Mouse (Mus musculus) thymus, adult 2 months (tissue): Measurements from ENCODE around the gene Mboat1. TPM values are rescaled to one million over a fixed set of nuclear protein-coding genes. Genes with fewer than 3 reads are reported as not detected.

Experiments
- DNase-seq: peaks from one replicate; pipeline ENCODE4 v3.0.0; 2021
- H3K27ac ChIP-seq: fragments of 200-500 bp; 2 replicates; pipeline ENCODE4 v1.5.1; 2012; ENCODE audit warnings: low read length, control low read depth; ENCODE audit not compliant: control insufficient read depth, insufficient read depth
- H3K27me3 ChIP-seq: fragments of 200-500 bp; 2 replicates; pipeline ENCODE4 v1.6.1; 2012; ENCODE audit warnings: mild to moderate bottlenecking, low read length, moderate library complexity, mixed read lengths; ENCODE audit not compliant: control insufficient read depth, insufficient read depth
- H3K36me3 ChIP-seq: fragments of 200-500 bp; 2 replicates; pipeline ENCODE4 v1.6.1; 2012; ENCODE audit warnings: mild to moderate bottlenecking, low read length, moderate library complexity; ENCODE audit not compliant: control insufficient read depth, insufficient read depth
- H3K4me1 ChIP-seq: fragments of 200-500 bp; replicated peaks from 2 replicates; pipeline ENCODE4 v1.6.1; 2012; ENCODE audit warnings: low read length; ENCODE audit not compliant: control insufficient read depth, insufficient read depth
- H3K4me3 ChIP-seq: fragments of 200-500 bp; 2 replicates; pipeline ENCODE4 v1.5.1; 2012; ENCODE audit warnings: mild to moderate bottlenecking, low read length, control low read depth, moderate library complexity; ENCODE audit not compliant: control insufficient read depth, insufficient read depth
- CTCF ChIP-seq: fragments of 200-500 bp; IDR thresholded peaks from 2 replicates; pipeline ENCODE4 v1.5.1; 2012; ENCODE audit warnings: mild to moderate bottlenecking, control low read depth, low read length, moderate library complexity, borderline replicate concordance; ENCODE audit not compliant: control insufficient read depth, poor library complexity, insufficient read depth; ENCODE audit errors: extremely low read depth
- POLR2A ChIP-seq: fragments of 200-500 bp; IDR thresholded peaks from 2 replicates; pipeline ENCODE4 v1.6.1; 2012; ENCODE audit warnings: mild to moderate bottlenecking, low read length, control low read depth, moderate library complexity; ENCODE audit not compliant: control insufficient read depth, poor library complexity, insufficient read depth; ENCODE audit errors: extremely low read depth
- WGBS: fragments of 180-500 bp; shearing (Covaris S2); methylation state at CpG from one replicate; pipeline ENCODE4 v1.1.7; 2018; 5-methylcytosine and 5-hydroxymethylcytosine counted together
- polyA plus RNA-seq: library from polyadenylated mRNA; depleted of rRNA; stranded (reverse); fragments of >200 nt; gene quantifications from 2 replicates; pipeline ENCODE4 v1.2.3, GENCODE M21; 2012

The Mboat1 gene
- polyA plus RNA-seq, 1 experiment = 7.2 TPM

DNA sequence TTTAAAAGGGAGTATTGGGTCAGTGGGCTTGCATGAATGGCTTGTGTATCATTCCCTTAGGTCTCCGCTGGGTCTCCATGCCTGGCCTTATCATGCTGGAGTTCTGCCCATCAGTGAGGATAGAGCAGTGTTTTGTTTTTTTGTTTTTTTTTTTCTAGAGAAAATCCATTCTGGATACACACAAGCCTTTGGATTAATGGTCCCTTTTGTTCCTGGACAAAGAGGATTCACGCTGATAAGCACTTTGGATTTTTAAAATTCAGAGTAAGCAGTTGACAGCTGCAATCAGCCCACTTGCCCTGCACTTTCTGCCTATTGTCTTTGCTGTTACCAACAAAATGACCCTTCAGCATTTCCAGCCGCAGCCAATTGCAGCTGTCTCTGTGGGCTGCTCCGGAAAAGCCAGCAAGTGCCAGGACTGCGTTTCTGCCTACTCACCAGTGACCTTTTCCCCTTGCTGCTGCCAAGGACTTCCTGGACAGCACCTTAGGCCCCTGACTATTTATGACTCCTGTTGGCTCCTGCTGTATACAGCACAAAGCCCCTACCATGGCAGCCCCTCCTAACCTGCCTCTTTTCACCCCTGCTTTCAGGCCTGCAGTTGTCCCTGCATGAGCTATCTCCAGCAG is 117.5 kb downstream of the Mboat1 start:
- Histone ChIP-seq H3K4me1 (peaks cover 3% of the 10 kb centered on the region), H3K27me3 (no peaks in the 10 kb centered on the region), H3K36me3 (no peaks in the 10 kb centered on the region), H3K4me3 (no peak overlapping the region), H3K27ac (no peak overlapping the region)
- TF ChIP-seq CTCF = no peak
- 58% methylated on average over 5 of the region's 5 CpGs for WGBS
- no peak for DNase-seq

DNA sequence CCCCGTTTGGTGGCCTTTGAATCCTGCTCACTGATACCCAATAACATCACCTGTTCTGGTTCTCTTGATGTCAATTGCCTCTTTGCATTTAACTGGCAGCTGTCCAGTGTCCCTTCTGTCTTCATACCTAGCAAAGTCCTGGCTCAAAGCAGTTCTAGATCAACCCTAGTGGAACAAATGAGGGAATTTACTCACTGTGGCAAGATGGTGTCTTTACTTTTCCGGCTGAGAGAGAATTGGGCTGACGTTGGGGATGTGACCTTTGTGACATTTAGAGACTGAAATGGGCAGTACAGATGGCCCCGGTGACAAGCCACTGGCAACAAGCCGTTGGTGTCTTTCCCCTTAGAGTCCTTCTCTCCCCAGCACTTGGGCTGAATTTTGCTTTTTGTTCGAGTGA is 118.1 kb downstream of the Mboat1 start:
- 93% methylated on average over 6 of the region's 6 CpGs for WGBS
- Histone ChIP-seq H3K36me3 (no peaks in the 10 kb centered on the region), H3K4me3 (no peak overlapping the region), H3K4me1 (peaks cover 7% of the 10 kb centered on the region), H3K27ac (no peak overlapping the region), H3K27me3 (no peaks in the 10 kb centered on the region)
- TF ChIP-seq POLR2A (no peak), CTCF (no peak)
- no peak for DNase-seq

DNA sequence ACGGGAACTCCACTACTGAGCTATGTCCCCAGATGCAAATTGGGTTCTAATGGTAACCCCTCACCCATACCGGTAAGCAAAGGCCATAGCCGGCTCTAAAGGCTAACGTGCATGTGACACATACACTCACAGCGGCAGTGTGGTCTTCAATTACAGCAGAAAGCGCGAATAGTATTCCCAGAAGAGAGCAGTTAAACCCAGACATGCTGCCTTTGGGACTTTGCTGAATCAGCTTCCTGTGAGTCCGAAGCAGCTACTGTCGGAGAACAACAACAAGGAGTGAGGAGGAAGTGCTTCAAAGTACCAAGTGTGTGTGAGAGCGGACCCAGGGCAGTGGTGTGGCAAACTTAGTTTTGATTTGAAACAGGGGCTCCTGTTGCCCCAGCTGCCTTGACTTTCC is 122.5 kb downstream of the Mboat1 start:
- 54% methylated on average over 10 of the region's 10 CpGs for WGBS
- Histone ChIP-seq H3K4me1 (peaks cover 7% of the 10 kb centered on the region), H3K27ac (no peak overlapping the region), H3K27me3 (no peaks in the 10 kb centered on the region), H3K4me3 (no peak overlapping the region), H3K36me3 (no peaks in the 10 kb centered on the region)
- no peak for TF ChIP-seq CTCF
- no peak for TF ChIP-seq POLR2A
- DNase-seq = no peak

DNA sequence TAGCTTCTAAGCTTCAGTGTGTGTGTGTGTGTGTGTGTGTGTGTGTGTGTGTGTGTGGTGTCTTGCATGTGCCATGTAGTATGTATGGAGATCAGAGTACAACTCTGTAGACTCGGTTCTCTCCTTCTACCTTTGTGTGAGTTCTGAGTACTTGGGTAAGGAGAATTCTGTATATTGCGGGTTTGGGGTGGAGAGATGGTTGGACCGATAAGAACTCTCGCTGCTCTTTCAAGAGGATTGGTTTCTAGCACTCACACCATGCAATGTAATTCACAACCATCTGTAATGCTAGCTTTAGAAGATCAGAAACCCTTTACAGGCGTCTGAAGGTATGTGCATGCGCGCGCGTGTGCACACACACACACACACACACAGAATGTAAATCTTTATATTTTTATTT is 123.0 kb downstream of the Mboat1 start:
- Histone ChIP-seq H3K4me3 (no peak overlapping the region), H3K27me3 (no peaks in the 10 kb centered on the region), H3K27ac (no peak overlapping the region), H3K36me3 (no peaks in the 10 kb centered on the region), H3K4me1 (peaks cover 7% of the 10 kb centered on the region)
- TF ChIP-seq CTCF (no peak), POLR2A (no peak)
- WGBS = 40% methylated on average over 9 of the region's 9 CpGs
- DNase-seq = no peak

DNA sequence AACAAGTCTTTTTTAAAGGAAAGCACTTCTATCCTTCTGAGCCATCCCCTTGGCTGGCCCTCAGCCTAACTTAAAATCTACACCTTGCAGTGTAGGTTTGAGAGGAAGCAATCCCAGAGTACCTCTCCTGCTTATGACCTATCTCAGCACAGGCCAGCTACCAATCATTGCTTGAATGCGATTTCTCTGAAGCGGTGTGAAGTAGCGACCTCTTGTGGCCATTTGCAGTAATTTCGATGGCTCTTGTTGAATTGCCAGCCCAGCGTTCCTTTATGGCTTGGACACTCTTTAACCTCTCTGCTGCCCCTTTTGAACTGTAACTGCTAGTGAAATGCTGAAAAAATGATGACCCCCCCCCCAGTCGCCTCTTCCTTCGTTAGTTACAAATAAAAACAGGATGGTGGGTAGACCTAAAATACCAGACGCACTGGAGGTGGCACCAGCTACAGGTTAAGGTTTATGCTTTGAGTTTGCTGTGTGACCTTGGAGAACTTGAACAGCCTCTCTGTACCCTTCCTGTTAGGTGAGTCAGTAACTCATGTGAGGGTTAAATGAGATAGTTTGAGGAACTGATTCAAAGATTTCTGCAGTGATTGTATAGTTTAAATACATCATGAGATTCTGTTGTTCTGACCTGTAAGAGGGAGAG is 123.7 kb downstream of the Mboat1 start:
- 14% methylated on average over 8 of the region's 8 CpGs for WGBS
- no peaks in the 10 kb centered on the region for H3K27me3 ChIP-seq

DNA sequence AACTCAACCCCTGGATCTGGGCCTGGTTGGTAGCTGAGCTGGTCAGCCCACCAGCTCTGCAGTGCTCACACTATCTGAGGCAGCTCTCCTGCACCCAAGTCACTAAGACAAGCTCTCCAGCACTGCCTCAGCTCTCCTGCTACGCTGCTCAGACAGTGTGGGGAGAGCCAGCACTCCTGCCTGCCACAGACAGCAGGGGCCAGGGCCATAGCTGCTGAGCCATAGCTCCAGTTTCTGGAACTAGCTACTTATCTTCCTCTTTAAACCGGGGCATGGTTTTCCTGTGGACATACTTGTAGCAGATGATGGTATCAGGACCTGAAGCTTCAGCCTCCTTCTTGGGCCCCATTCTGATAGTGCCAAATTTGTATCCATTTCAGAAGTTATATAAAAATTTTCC is 127.4 kb downstream of the Mboat1 start:
- Histone ChIP-seq H3K4me1 (peaks cover 7% of the 10 kb centered on the region), H3K36me3 (no peaks in the 10 kb centered on the region), H3K4me3 (no peak overlapping the region), H3K27me3 (no peaks in the 10 kb centered on the region), H3K27ac (no peak overlapping the region)
- WGBS = 35% methylated on average over 2 of the region's 2 CpGs
- no peak for DNase-seq
- TF ChIP-seq POLR2A = no peak
- no peak for TF ChIP-seq CTCF

More for the DNA sequence above, 123.7 kb downstream of the Mboat1 start:
- H3K4me1 ChIP-seq = peaks cover 7% of the 10 kb centered on the region
- H3K4me3 ChIP-seq = no peak overlapping the region
- H3K36me3 ChIP-seq = no peaks in the 10 kb centered on the region
- H3K27ac ChIP-seq = no peak overlapping the region
- no peak for TF ChIP-seq POLR2A
- no peak for TF ChIP-seq CTCF
- peak; percentile 73 for DNase-seq
